ENCODE assay signal across 24 mouse cellular contexts in genomic region chr1:51094713-51095112, GRCm38 (mm10).
DNase-seq lines count a peak whose midpoint lies in the region; ATAC-seq lines count a peak whose summit lies in the region.
"Had no signal": no experiment of that assay in that cellular context is flagged by ENCODE, and none has a peak within 500 bp of the region (broad histone marks: within the 10 kb centered on the region; RNA-seq: fewer than 3 reads in every experiment).

No protein-coding gene starts in this region.

- no peaks in the 10 kb centered on the region for H3K36me3 ChIP-seq in forebrain, embryonic 13.5 days (ENCODE audit: poor library complexity, severe bottlenecking)
- H3K36me3 ChIP-seq in forebrain, embryonic 12.5 days (replicated peaks) = no peaks in the 10 kb centered on the region
- H3K36me3 ChIP-seq: embryonic facial prominence, embryonic 12.5 days; embryonic facial prominence, embryonic 15.5 days; G1E; hindbrain, embryonic 12.5 days; hindbrain, embryonic 15.5 days had no signal

- ATAC-seq in forebrain, embryonic 13.5 days = peak; percentile 36; the same call in 1 of the 2 replicates
- ATAC-seq in forebrain, embryonic 12.5 days (ENCODE audit: low FRiP score) = no peak
- ATAC-seq: forebrain, embryonic 16.5 days had no signal

- DNase-seq in lung, postnatal 36 days = peak; percentile 9
- DNase-seq in lung, adult 18-20 months = no peak
- DNase-seq in retina, embryonic 14.5 days (ENCODE audit: low spot score) = peak; percentile 2
- DNase-seq in urinary bladder, adult 2 months (ENCODE audit: low spot score) = no peak
- DNase-seq in testis, postnatal 10 days (ENCODE audit: low spot score) = no peak
- DNase-seq: adrenal gland, postnatal 10 days; adrenal gland, postnatal 36 days; B cell, adult 2 months; cerebellum, adult 18-20 months; cerebellum, adult 9-10 months; cerebellum, postnatal 14 days; gastrocnemius, adult 2 months; gastrocnemius, postnatal 14 days; heart, adult 11 months had no signal

- H3K9me3 ChIP-seq in forebrain, embryonic 13.5 days (replicated peaks) = no peaks in the 10 kb centered on the region
- H3K9me3 ChIP-seq in forebrain, embryonic 12.5 days = no peaks in the 10 kb centered on the region
- H3K9me3 ChIP-seq: embryonic facial prominence, embryonic 12.5 days; embryonic facial prominence, embryonic 15.5 days; G1E; hindbrain, embryonic 12.5 days; hindbrain, embryonic 15.5 days had no signal

- no peaks in the 10 kb centered on the region for H3K27me3 ChIP-seq in forebrain, embryonic 13.5 days
- H3K27me3 ChIP-seq in forebrain, embryonic 12.5 days = no peaks in the 10 kb centered on the region
- H3K27me3 ChIP-seq: CH12.LX; embryonic facial prominence, embryonic 12.5 days; embryonic facial prominence, embryonic 15.5 days; hindbrain, embryonic 12.5 days; hindbrain, embryonic 15.5 days had no signal

- no peak overlapping the region for H3K4me2 ChIP-seq in forebrain, embryonic 13.5 days
- H3K4me2 ChIP-seq in forebrain, embryonic 12.5 days = no peak overlapping the region
- H3K4me2 ChIP-seq: embryonic facial prominence, embryonic 12.5 days; embryonic facial prominence, embryonic 15.5 days; heart, embryonic 11.5 days; hindbrain, embryonic 12.5 days; hindbrain, embryonic 15.5 days had no signal

- H3K4me1 ChIP-seq in forebrain, embryonic 13.5 days = peaks cover 14% of the 10 kb centered on the region; the same call in 1 of the 2 replicates
- peaks cover 11% of the 10 kb centered on the region; the same call in 1 of the 2 replicates for H3K4me1 ChIP-seq in forebrain, embryonic 12.5 days
- H3K4me1 ChIP-seq: embryonic facial prominence, embryonic 12.5 days; embryonic facial prominence, embryonic 15.5 days had no signal

- no peak overlapping the region for H3K9ac ChIP-seq in forebrain, embryonic 13.5 days
- no peak overlapping the region for H3K9ac ChIP-seq in forebrain, embryonic 12.5 days
- H3K9ac ChIP-seq: embryonic facial prominence, embryonic 12.5 days; embryonic facial prominence, embryonic 15.5 days; hindbrain, embryonic 12.5 days; hindbrain, embryonic 15.5 days had no signal

- no peak overlapping the region for H3K27ac ChIP-seq in forebrain, embryonic 13.5 days
- H3K27ac ChIP-seq in forebrain, embryonic 12.5 days = no peak overlapping the region
- H3K27ac ChIP-seq: embryonic facial prominence, embryonic 12.5 days; embryonic facial prominence, embryonic 15.5 days; gastrocnemius, adult 2 months; hindbrain, embryonic 12.5 days; hindbrain, embryonic 15.5 days had no signal

- WGBS in forebrain, embryonic 13.5 days = 38% methylated on average over 2 of the region's 2 CpGs
- WGBS in forebrain, embryonic 12.5 days = 37% methylated on average over 2 of the region's 2 CpGs

- H3K4me3 ChIP-seq in forebrain, embryonic 13.5 days = no peak overlapping the region
- no peak overlapping the region for H3K4me3 ChIP-seq in forebrain, embryonic 12.5 days (replicated peaks)
- H3K4me3 ChIP-seq: embryonic facial prominence, embryonic 12.5 days; embryonic facial prominence, embryonic 15.5 days; gastrocnemius, adult 2 months; hindbrain, embryonic 12.5 days; hindbrain, embryonic 15.5 days had no signal

Comparison
In these comparisons a context has a peak if more than half of its experiments do, and no peak if none do; other contexts are left out.
1. DNase-seq: peak in lung, postnatal 36 days (single experiment) and retina, embryonic 14.5 days (single experiment); none in lung, adult 18-20 months (0 of 2), urinary bladder, adult 2 months (single experiment) and testis, postnatal 10 days (single experiment).